9 mouse cellular contexts compared by ENCODE assay signal in genomic region chr4:70307230-70307629, GRCm38 (mm10).
A peak's percentile ranks its signal among the peaks of the same experiment; 100 is the strongest.
DNase-seq lines count a peak whose midpoint lies in the region; TF ChIP-seq lines count a peak whose summit lies in the region.
"Had no signal": no experiment of that assay in that cellular context is flagged by ENCODE, and none has a peak within 500 bp of the region (broad histone marks: within the 10 kb centered on the region; RNA-seq: fewer than 3 reads in every experiment).

No protein-coding gene starts in this region.

- peak; percentile 80 for TF ChIP-seq RAD21 in CH12.LX (IDR thresholded peaks at IDR 0.05; ENCODE audit: low read depth, low read length)

- no peak for TF ChIP-seq POLR2A in CH12.LX (IDR thresholded peaks at IDR 0.05; ENCODE audit: low read depth, low read length)

- H3K4me3 ChIP-seq in CH12.LX (replicated peaks in 1 of 3; ENCODE audit: low read depth in 2 of 3, low read length in 2 of 3, poor library complexity in 1 of 3): no peak overlapping the region
- H3K4me3 ChIP-seq: liver, embryonic 15.5 days had no signal

- no peak for TF ChIP-seq EP300 in CH12.LX (IDR thresholded peaks at IDR 0.05; ENCODE audit: low read length)

- no peaks in the 10 kb centered on the region for H3K79me2 ChIP-seq in CH12.LX (replicated peaks; ENCODE audit: control insufficient read depth, extremely low read depth, insufficient read depth, poor library complexity, severe bottlenecking)

- DNase-seq in CH12.LX (ENCODE audit: extremely low read depth): peak; percentile 68
- DNase-seq in adrenal gland, adult 2 months: peak; percentile 81
- peak; percentile 72 for DNase-seq in embryo, embryonic 10.5 days (ENCODE audit: low spot score)
- DNase-seq in gastrocnemius, postnatal 4 days (ENCODE audit: low spot score in 2 of 2): peak; percentile 39 to 66
- DNase-seq in layer of hippocampus, adult 8-10 months (ENCODE audit: low spot score in 2 of 2): peak; percentile 67 to 87
- peak; percentile 75 for DNase-seq in lung, postnatal 10 days
- DNase-seq in retina, postnatal 1 day: peak; percentile 55
- peak; percentile 58 for DNase-seq in urinary bladder, postnatal 14 days (ENCODE audit: low spot score)

- no peak overlapping the region for H3K9ac ChIP-seq in CH12.LX (ENCODE audit: insufficient read depth, low read depth)
- H3K9ac ChIP-seq: liver, embryonic 15.5 days had no signal

- H3K27me3 ChIP-seq in CH12.LX (replicated peaks): no peaks in the 10 kb centered on the region
- H3K27me3 ChIP-seq: liver, embryonic 15.5 days had no signal

- H3K27ac ChIP-seq in CH12.LX (ENCODE audit: insufficient read depth, low read depth): no peak overlapping the region
- H3K27ac ChIP-seq: liver, embryonic 15.5 days had no signal

- TF ChIP-seq CTCF in CH12.LX (conservative IDR thresholded peaks at IDR 0.05 in 1 of 2, IDR thresholded peaks at IDR 0.05 in 1 of 2; ENCODE audit: low read depth in 2 of 2, low read length in 2 of 2): peak; percentile 84 to 90

- no peaks in the 10 kb centered on the region for H3K9me3 ChIP-seq in CH12.LX (replicated peaks; ENCODE audit: low read length)
- H3K9me3 ChIP-seq: liver, embryonic 15.5 days had no signal

- H3K36me3 ChIP-seq in CH12.LX (replicated peaks in 1 of 2; ENCODE audit: control insufficient read depth in 1 of 2, insufficient read depth in 1 of 2, low read length in 1 of 2): peaks cover 5 to 76% of the 10 kb centered on the region in 2 experiments

- dilution Hi-C loops in CH12.LX (cut with MboI; ENCODE audit: extremely low pct_ligation_motif_present, extremely low pct_unique_long_range_greater_than_20kb, low sequenced_read_pairs): no loop called here

- H3K4me1 ChIP-seq in CH12.LX (ENCODE audit: control insufficient read depth in 1 of 2, insufficient read depth in 2 of 2): peaks cover 2 to 29% of the 10 kb centered on the region in 2 experiments
- H3K4me1 ChIP-seq: liver, embryonic 15.5 days had no signal

- no peak overlapping the region for H3K4me2 ChIP-seq in CH12.LX (ENCODE audit: insufficient read depth, low read depth, poor library complexity, severe bottlenecking)
- H3K4me2 ChIP-seq: liver, embryonic 15.5 days had no signal

- in situ Hi-C loops in CH12.LX (cut with MboI; ENCODE audit: low pct_ligation_motif_present, low pct_unique_long_range_greater_than_20kb, low sequenced_read_pairs): no loop called here

TF ChIP-seq in CH12.LX, 34 proteins besides CTCF, POLR2A, EP300 and RAD21:
- TF ChIP-seq MXI1 (IDR thresholded peaks at IDR 0.05; ENCODE audit: low read depth, low read length): no peak
- TF ChIP-seq SMC3 (IDR thresholded peaks at IDR 0.05; ENCODE audit: low read depth, low read length): peak; percentile 53
- TF ChIP-seq UBTF (IDR thresholded peaks at IDR 0.05; ENCODE audit: low read depth, low read length): no peak
- no peak for TF ChIP-seq TBP (conservative IDR thresholded peaks at IDR 0.05; ENCODE audit: low read depth, low read length)
- no peak for TF ChIP-seq USF2 (conservative IDR thresholded peaks at IDR 0.05; ENCODE audit: low read depth, low read length)
- TF ChIP-seq JUND (conservative IDR thresholded peaks at IDR 0.05; ENCODE audit: low read depth, low read length): no peak
- no peak for TF ChIP-seq CHD1 (IDR thresholded peaks at IDR 0.05; ENCODE audit: low read depth, low read length)
- no peak for TF ChIP-seq BHLHE40 (IDR thresholded peaks at IDR 0.05; ENCODE audit: low read depth, low read length)
- TF ChIP-seq ZKSCAN1 (IDR thresholded peaks at IDR 0.05; ENCODE audit: borderline replicate concordance, low read depth, low read length): no peak
- no peak for TF ChIP-seq ETS1 (conservative IDR thresholded peaks at IDR 0.05; ENCODE audit: low read depth, low read length)
- TF ChIP-seq ELF1 (IDR thresholded peaks at IDR 0.05; ENCODE audit: low read depth, low read length): no peak
- TF ChIP-seq MAZ (IDR thresholded peaks at IDR 0.05; ENCODE audit: low read depth, low read length): no peak
- TF ChIP-seq ZNF384 (IDR thresholded peaks at IDR 0.05; ENCODE audit: low read depth, low read length): no peak
- TF ChIP-seq JUN (IDR thresholded peaks at IDR 0.05; ENCODE audit: insufficient read depth, low read depth, low read length): no peak
- no peak for TF ChIP-seq ZMIZ1 (IDR thresholded peaks at IDR 0.05; ENCODE audit: low read depth, low read length)
- peak; percentile 40; the same call in 1 of the 2 replicates for TF ChIP-seq NELFE (IDR thresholded peaks at IDR 0.05; ENCODE audit: low read depth, low read length)
- no peak for TF ChIP-seq MYC (IDR thresholded peaks at IDR 0.05; ENCODE audit: low read depth, low read length)
- TF ChIP-seq GABPA (IDR thresholded peaks at IDR 0.05; ENCODE audit: insufficient replicate concordance, low read depth, low read length): no peak
- 0 out of 2 replicates have a peak, but pooled peaks have one; percentile 41 for TF ChIP-seq TCF12 (IDR thresholded peaks at IDR 0.05; ENCODE audit: low read depth, low read length)
- no peak for TF ChIP-seq ZC3H11A (IDR thresholded peaks at IDR 0.05; ENCODE audit: low read depth, low read length)
